Mouse (Mus musculus): ENCODE measurements at regions not wholly inside any gene's neighbourhood (a gene's known extent, or its start where the extent isn't known, plus 50 kb on each side); places are given as distances from the start of the nearest gene placed in this dataset.

GRCm38 (mm10) chr6:127320600-127320999, 126.0 kb upstream of the Parp11 start:
- no peak overlapping the region for H3K4me3 ChIP-seq (ENCODE audit: insufficient read depth in 1 of 2, low read depth in 1 of 2, low read length in 2 of 2, poor library complexity in 1 of 2, severe bottlenecking in 1 of 2)
- DNase-seq (ENCODE audit: low read depth, low spot score): no peak
- no peaks in the 10 kb centered on the region for H3K36me3 ChIP-seq (ENCODE audit: control insufficient read depth, insufficient read depth, low read length, poor library complexity, severe bottlenecking)
- no peaks in the 10 kb centered on the region for H3K4me1 ChIP-seq (ENCODE audit: control insufficient read depth in 2 of 2, insufficient read depth in 2 of 2, low read length in 2 of 2, poor library complexity in 1 of 2)
- TF ChIP-seq ZC3H11A (IDR thresholded peaks at IDR 0.05; ENCODE audit: borderline replicate concordance, low read depth, low read length) (no peak), MAFK (IDR thresholded peaks at IDR 0.05; ENCODE audit: insufficient read depth, low read depth, low read length) (no peak), ZNF384 (IDR thresholded peaks at IDR 0.05; ENCODE audit: low read depth, low read length) (no peak), HCFC1 (IDR thresholded peaks at IDR 0.05; ENCODE audit: borderline replicate concordance, insufficient read depth, low read length) (no peak), CHD2 (IDR thresholded peaks at IDR 0.05; ENCODE audit: low read depth, low read length) (no peak)
- no peaks in the 10 kb centered on the region for H3K9me3 ChIP-seq (ENCODE audit: control insufficient read depth, insufficient read depth, low read depth, low read length)
- no peak overlapping the region for H3K27ac ChIP-seq (ENCODE audit: insufficient read depth, low read depth, low read length, poor library complexity, severe bottlenecking)
- in situ Hi-C loops (cut with MboI; ENCODE audit: low sequenced_read_pairs in 2 of 2, unreplicated experiment in 2 of 2): no loop called here
- H3K9ac ChIP-seq (ENCODE audit: insufficient read depth, low read depth, low read length, poor library complexity, severe bottlenecking): no peak overlapping the region

- Histone ChIP-seq H3K27ac (ENCODE audit: insufficient read depth, low read depth, low read length, poor library complexity, severe bottlenecking) (no peak overlapping the region), H3K9ac (ENCODE audit: insufficient read depth, low read depth, low read length, poor library complexity, severe bottlenecking) (no peak overlapping the region), H3K4me3 (ENCODE audit: insufficient read depth in 1 of 2, low read depth in 1 of 2, low read length in 2 of 2, poor library complexity in 1 of 2, severe bottlenecking in 1 of 2) (no peak overlapping the region), H3K36me3 (ENCODE audit: control insufficient read depth, insufficient read depth, low read length, poor library complexity, severe bottlenecking) (no peaks in the 10 kb centered on the region), H3K9me3 (ENCODE audit: control insufficient read depth, insufficient read depth, low read depth, low read length) (no peaks in the 10 kb centered on the region), H3K4me1 (ENCODE audit: control insufficient read depth in 2 of 2, insufficient read depth in 2 of 2, low read length in 2 of 2, poor library complexity in 1 of 2) (no peaks in the 10 kb centered on the region)
- TF ChIP-seq MAFK (IDR thresholded peaks at IDR 0.05; ENCODE audit: insufficient read depth, low read depth, low read length) (no peak), CHD2 (IDR thresholded peaks at IDR 0.05; ENCODE audit: low read depth, low read length) (no peak), ZNF384 (IDR thresholded peaks at IDR 0.05; ENCODE audit: low read depth, low read length) (no peak), ZC3H11A (IDR thresholded peaks at IDR 0.05; ENCODE audit: borderline replicate concordance, low read depth, low read length) (no peak), HCFC1 (IDR thresholded peaks at IDR 0.05; ENCODE audit: borderline replicate concordance, insufficient read depth, low read length) (no peak)
- in situ Hi-C loops (cut with MboI; ENCODE audit: low sequenced_read_pairs in 2 of 2, unreplicated experiment in 2 of 2): no loop called here
- no peak for DNase-seq (ENCODE audit: low read depth, low spot score)
Measured at GRCm38 (mm10) chr6:127321031-127321430, 125.6 kb upstream of the Parp11 start.

GRCm38 (mm10) chr6:127322398-127322797, 124.2 kb upstream of the Parp11 start:
- in situ Hi-C loops (cut with MboI; ENCODE audit: low sequenced_read_pairs in 2 of 2, unreplicated experiment in 2 of 2): no loop called here
- H3K9ac ChIP-seq (ENCODE audit: insufficient read depth, low read depth, low read length, poor library complexity, severe bottlenecking): no peak overlapping the region
- no peaks in the 10 kb centered on the region for H3K9me3 ChIP-seq (ENCODE audit: control insufficient read depth, insufficient read depth, low read depth, low read length)
- H3K27ac ChIP-seq (ENCODE audit: insufficient read depth, low read depth, low read length, poor library complexity, severe bottlenecking): no peak overlapping the region
- H3K4me1 ChIP-seq (ENCODE audit: control insufficient read depth in 2 of 2, insufficient read depth in 2 of 2, low read length in 2 of 2, poor library complexity in 1 of 2): no peaks in the 10 kb centered on the region
- DNase-seq (ENCODE audit: low read depth, low spot score): no peak
- no peaks in the 10 kb centered on the region for H3K36me3 ChIP-seq (ENCODE audit: control insufficient read depth, insufficient read depth, low read length, poor library complexity, severe bottlenecking)
- H3K4me3 ChIP-seq (ENCODE audit: insufficient read depth in 1 of 2, low read depth in 1 of 2, low read length in 2 of 2, poor library complexity in 1 of 2, severe bottlenecking in 1 of 2): no peak overlapping the region
- TF ChIP-seq ZC3H11A (IDR thresholded peaks at IDR 0.05; ENCODE audit: borderline replicate concordance, low read depth, low read length): no peak
- no peak for TF ChIP-seq HCFC1 (IDR thresholded peaks at IDR 0.05; ENCODE audit: borderline replicate concordance, insufficient read depth, low read length)
- TF ChIP-seq CHD2 (IDR thresholded peaks at IDR 0.05; ENCODE audit: low read depth, low read length): no peak
- no peak for TF ChIP-seq MAFK (IDR thresholded peaks at IDR 0.05; ENCODE audit: insufficient read depth, low read depth, low read length)
- TF ChIP-seq ZNF384 (IDR thresholded peaks at IDR 0.05; ENCODE audit: low read depth, low read length): no peak

- no peak for DNase-seq (ENCODE audit: low read depth, low spot score)
- no peak for TF ChIP-seq HCFC1 (IDR thresholded peaks at IDR 0.05; ENCODE audit: borderline replicate concordance, insufficient read depth, low read length)
- no peak for TF ChIP-seq MAFK (IDR thresholded peaks at IDR 0.05; ENCODE audit: insufficient read depth, low read depth, low read length)
- TF ChIP-seq ZC3H11A (IDR thresholded peaks at IDR 0.05; ENCODE audit: borderline replicate concordance, low read depth, low read length): no peak
- no peak for TF ChIP-seq CHD2 (IDR thresholded peaks at IDR 0.05; ENCODE audit: low read depth, low read length)
- TF ChIP-seq ZNF384 (IDR thresholded peaks at IDR 0.05; ENCODE audit: low read depth, low read length): no peak
- H3K4me1 ChIP-seq (ENCODE audit: control insufficient read depth in 2 of 2, insufficient read depth in 2 of 2, low read length in 2 of 2, poor library complexity in 1 of 2): no peaks in the 10 kb centered on the region
- no peak overlapping the region for H3K27ac ChIP-seq (ENCODE audit: insufficient read depth, low read depth, low read length, poor library complexity, severe bottlenecking)
- no peaks in the 10 kb centered on the region for H3K9me3 ChIP-seq (ENCODE audit: control insufficient read depth, insufficient read depth, low read depth, low read length)
- no peak overlapping the region for H3K9ac ChIP-seq (ENCODE audit: insufficient read depth, low read depth, low read length, poor library complexity, severe bottlenecking)
- H3K4me3 ChIP-seq (ENCODE audit: insufficient read depth in 1 of 2, low read depth in 1 of 2, low read length in 2 of 2, poor library complexity in 1 of 2, severe bottlenecking in 1 of 2): no peak overlapping the region
- in situ Hi-C loops (cut with MboI; ENCODE audit: low sequenced_read_pairs in 2 of 2, unreplicated experiment in 2 of 2): no loop called here
- H3K36me3 ChIP-seq (ENCODE audit: control insufficient read depth, insufficient read depth, low read length, poor library complexity, severe bottlenecking): no peaks in the 10 kb centered on the region
Measured at GRCm38 (mm10) chr6:127324984-127325383, 121.7 kb upstream of the Parp11 start.

Data from ES-E14 (cell line).